Mouse (Mus musculus) kidney, embryonic 14.5 days (tissue): ENCODE data around the gene Gpc6. TPM values are rescaled to one million over a fixed set of nuclear protein-coding genes. Genes with fewer than 3 reads are reported as not detected.

Experiments used
- ATAC-seq: fragments of 200-750 bp; cut with Nextera tagmentation; 2 replicates; pipeline ENCODE4 v1.8.0; 2017; ENCODE audit warnings: moderate number of reproducible peaks, mild to moderate bottlenecking, moderate TSS enrichment, moderate library complexity; ENCODE audit not compliant: low FRiP score, low TSS enrichment
- H3K27ac ChIP-seq: fragments of 300-500 bp; sonication (generic); 2 replicates; pipeline ENCODE4 v1.5.1; 2014; ENCODE audit warnings: low read depth, mild to moderate bottlenecking, low read length, moderate library complexity, mixed read lengths
- H3K27me3 ChIP-seq: fragments of 300-500 bp; sonication (generic); 2 replicates; pipeline ENCODE4 v1.6.1; 2014; ENCODE audit warnings: mild to moderate bottlenecking, low read length; ENCODE audit not compliant: control insufficient read depth, insufficient read depth
- H3K36me3 ChIP-seq: fragments of 300-500 bp; sonication (generic); 2 replicates; pipeline ENCODE4 v1.6.1; 2014; ENCODE audit warnings: low read length, mixed read lengths; ENCODE audit not compliant: control insufficient read depth, insufficient read depth
- H3K4me1 ChIP-seq: fragments of 300-500 bp; sonication (generic); 2 replicates; pipeline ENCODE4 v1.6.1; 2014; ENCODE audit warnings: low read length, mixed read lengths; ENCODE audit not compliant: control insufficient read depth, insufficient read depth
- H3K4me2 ChIP-seq: fragments of 300-500 bp; sonication (generic); replicated peaks from 2 replicates; pipeline ENCODE4 v1.6.1; 2014; ENCODE audit warnings: low read depth, mild to moderate bottlenecking, low read length
- H3K4me3 ChIP-seq: fragments of 300-500 bp; sonication (generic); 2 replicates; pipeline ENCODE4 v1.5.1; 2014; ENCODE audit warnings: mild to moderate bottlenecking, low read length
- H3K9ac ChIP-seq: fragments of 300-500 bp; sonication (generic); 2 replicates; pipeline ENCODE4 v1.6.1; 2014; ENCODE audit warnings: low read depth, mild to moderate bottlenecking, low read length, moderate library complexity
- H3K9me3 ChIP-seq: fragments of 300-500 bp; sonication (generic); 2 replicates; pipeline ENCODE4 v1.6.1; 2016; ENCODE audit warnings: low read length; ENCODE audit not compliant: control insufficient read depth
- WGBS: fragments of 180-500 bp; shearing (Covaris S2); extraction: QIAGEN DNeasy Blood & Tissue Kit; methylation state at CpG from one replicate; pipeline ENCODE4 v1.1.7; 2014; 5-methylcytosine and 5-hydroxymethylcytosine counted together
- polyA plus RNA-seq: library from polyadenylated mRNA; unstranded; fragments of >200 nt; fragmentation: Nextera tagmentation; extraction: Ambion mirVana; gene quantifications from 2 replicates; pipeline ENCODE4 v1.2.1, GENCODE M21; 2014

The Gpc6 gene
- polyA plus RNA-seq, 1 experiment from 2014 or later, result 71.8 TPM

- H3K27me3 ChIP-seq, result no peaks in the 10 kb centered on the region
- H3K4me3 ChIP-seq, result no peak overlapping the region
- H3K36me3 ChIP-seq, result no peaks in the 10 kb centered on the region
- no peak overlapping the region for H3K4me2 ChIP-seq
- H3K9ac ChIP-seq, result no peak overlapping the region
- no peaks in the 10 kb centered on the region for H3K9me3 ChIP-seq
- no peak overlapping the region for H3K27ac ChIP-seq
- no peak for ATAC-seq
- H3K4me1 ChIP-seq, result no peaks in the 10 kb centered on the region
- 56% methylated on average over 6 of the region's 6 CpGs for WGBS
Observed at GRCm38 (mm10) chr14:117141077-117141848, 216.1 kb downstream of the Gpc6 start.

DNA sequence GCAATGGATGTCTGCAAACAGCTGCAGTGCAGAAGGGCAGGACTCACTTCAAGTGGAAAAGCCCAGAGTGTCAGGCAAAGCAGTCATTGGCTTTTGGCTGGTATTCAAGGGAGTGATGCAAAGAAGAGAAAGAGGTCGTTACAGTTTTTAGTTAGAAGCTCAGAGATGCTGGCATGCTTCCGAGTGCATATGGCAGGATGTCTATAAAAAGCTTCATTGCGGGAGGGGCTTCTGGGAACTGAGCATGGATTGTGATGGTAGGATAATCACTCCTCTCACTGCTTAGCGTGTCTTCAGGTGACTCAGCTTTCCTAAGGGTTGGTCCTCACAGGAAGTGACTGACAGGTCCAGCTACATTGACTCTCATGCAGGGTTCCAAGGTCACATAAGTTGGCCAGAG lies 221.0 kb downstream of the Gpc6 start:
- Histone ChIP-seq H3K9me3 (no peaks in the 10 kb centered on the region), H3K36me3 (no peaks in the 10 kb centered on the region), H3K27ac (no peak overlapping the region), H3K4me3 (no peak overlapping the region), H3K27me3 (no peaks in the 10 kb centered on the region), H3K9ac (no peak overlapping the region), H3K4me2 (no peak overlapping the region), H3K4me1 (no peaks in the 10 kb centered on the region)
- no peak for ATAC-seq
- 72% methylated on average over 4 of the region's 4 CpGs for WGBS

- Histone ChIP-seq H3K4me2 (no peak overlapping the region), H3K9me3 (no peaks in the 10 kb centered on the region), H3K36me3 (no peaks in the 10 kb centered on the region), H3K27ac (no peak overlapping the region), H3K4me1 (no peaks in the 10 kb centered on the region), H3K4me3 (no peak overlapping the region), H3K9ac (no peak overlapping the region), H3K27me3 (no peaks in the 10 kb centered on the region)
- ATAC-seq, result no peak
- 79% methylated on average over 4 of the region's 4 CpGs for WGBS
Observed at GRCm38 (mm10) chr14:117146665-117147064, 221.6 kb downstream of the Gpc6 start.

DNA sequence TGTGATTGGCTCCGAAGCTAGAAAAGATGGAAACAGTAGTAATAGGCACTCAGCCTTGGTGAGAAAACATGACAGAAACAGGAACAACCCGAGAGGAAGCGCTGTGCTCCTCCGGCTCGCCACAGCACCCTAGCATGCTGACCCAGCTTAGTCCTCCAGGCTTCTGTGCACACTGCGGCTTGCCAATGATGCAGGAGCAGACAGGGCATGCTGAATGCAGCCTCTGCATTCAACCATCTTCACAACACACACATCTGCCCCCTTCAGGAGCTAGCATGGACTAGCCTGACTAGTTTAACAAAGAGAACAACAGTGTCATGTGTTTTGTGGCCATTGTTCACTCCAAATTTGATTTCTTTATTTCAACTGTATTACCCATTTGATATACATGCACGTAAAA lies 226.5 kb downstream of the Gpc6 start:
- no peak overlapping the region for H3K4me3 ChIP-seq
- no peaks in the 10 kb centered on the region for H3K27me3 ChIP-seq
- H3K36me3 ChIP-seq, result no peaks in the 10 kb centered on the region
- ATAC-seq, result no peak
- no peak overlapping the region for H3K9ac ChIP-seq
- no peak overlapping the region for H3K4me2 ChIP-seq
- H3K27ac ChIP-seq, result no peak overlapping the region
- WGBS, result 95% methylated on average over 7 of the region's 7 CpGs
- H3K4me1 ChIP-seq, result no peaks in the 10 kb centered on the region
- no peaks in the 10 kb centered on the region for H3K9me3 ChIP-seq

GRCm38 (mm10) chr14:117155884-117156465 lies 230.9 kb downstream of the Gpc6 start:
- no peak for ATAC-seq

DNA sequence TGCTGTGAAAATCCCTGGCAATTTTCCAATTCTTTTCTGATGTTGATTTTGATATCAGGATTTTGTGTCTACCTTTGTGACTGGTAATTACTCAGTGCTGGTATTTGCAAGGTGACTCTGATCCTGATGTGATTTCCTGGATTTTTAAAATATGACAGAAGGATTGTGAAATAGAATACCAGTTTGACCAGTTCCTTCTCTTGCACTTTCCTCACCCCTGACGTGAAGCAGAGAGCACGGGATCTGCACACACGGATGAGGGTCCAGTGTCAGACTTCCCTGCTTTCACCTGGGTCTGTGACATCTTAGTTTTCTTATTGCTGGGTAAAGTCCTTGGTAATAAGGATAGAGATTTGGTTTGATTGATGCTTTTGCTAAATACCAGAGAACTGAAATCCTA lies 232.3 kb downstream of the Gpc6 start:
- 77% methylated on average over 3 of the region's 3 CpGs for WGBS
- Histone ChIP-seq H3K9ac (no peak overlapping the region), H3K27me3 (no peaks in the 10 kb centered on the region), H3K4me1 (no peaks in the 10 kb centered on the region), H3K27ac (no peak overlapping the region), H3K4me2 (no peak overlapping the region), H3K4me3 (no peak overlapping the region), H3K36me3 (no peaks in the 10 kb centered on the region), H3K9me3 (no peaks in the 10 kb centered on the region)
- ATAC-seq, result no peak

More at GRCm38 (mm10) chr14:117155884-117156465, 230.9 kb downstream of the Gpc6 start:
- Histone ChIP-seq H3K4me1 (no peaks in the 10 kb centered on the region), H3K4me2 (no peak overlapping the region), H3K36me3 (no peaks in the 10 kb centered on the region), H3K9ac (no peak overlapping the region), H3K4me3 (no peak overlapping the region), H3K27ac (no peak overlapping the region), H3K9me3 (no peaks in the 10 kb centered on the region), H3K27me3 (no peaks in the 10 kb centered on the region)
- 91% methylated on average over 14 of the region's 14 CpGs for WGBS

- Histone ChIP-seq H3K27me3 (no peaks in the 10 kb centered on the region), H3K4me1 (no peaks in the 10 kb centered on the region), H3K9me3 (no peaks in the 10 kb centered on the region), H3K4me3 (no peak overlapping the region), H3K27ac (no peak overlapping the region), H3K9ac (no peak overlapping the region), H3K36me3 (no peaks in the 10 kb centered on the region), H3K4me2 (no peak overlapping the region)
- WGBS, result 98% methylated on average over 5 of the region's 5 CpGs
- no peak for ATAC-seq
Observed at GRCm38 (mm10) chr14:117166350-117166749, 241.2 kb downstream of the Gpc6 start.

- 94% methylated on average over 2 of the region's 2 CpGs for WGBS
- H3K9me3 ChIP-seq, result no peaks in the 10 kb centered on the region
- no peaks in the 10 kb centered on the region for H3K36me3 ChIP-seq
- H3K9ac ChIP-seq, result no peak overlapping the region
- H3K27me3 ChIP-seq, result no peaks in the 10 kb centered on the region
- ATAC-seq, result no peak
- H3K4me2 ChIP-seq, result no peak overlapping the region
- H3K4me1 ChIP-seq, result no peaks in the 10 kb centered on the region
- H3K4me3 ChIP-seq, result no peak overlapping the region
- no peak overlapping the region for H3K27ac ChIP-seq
Observed at GRCm38 (mm10) chr14:117193364-117193763, 268.2 kb downstream of the Gpc6 start.

DNA sequence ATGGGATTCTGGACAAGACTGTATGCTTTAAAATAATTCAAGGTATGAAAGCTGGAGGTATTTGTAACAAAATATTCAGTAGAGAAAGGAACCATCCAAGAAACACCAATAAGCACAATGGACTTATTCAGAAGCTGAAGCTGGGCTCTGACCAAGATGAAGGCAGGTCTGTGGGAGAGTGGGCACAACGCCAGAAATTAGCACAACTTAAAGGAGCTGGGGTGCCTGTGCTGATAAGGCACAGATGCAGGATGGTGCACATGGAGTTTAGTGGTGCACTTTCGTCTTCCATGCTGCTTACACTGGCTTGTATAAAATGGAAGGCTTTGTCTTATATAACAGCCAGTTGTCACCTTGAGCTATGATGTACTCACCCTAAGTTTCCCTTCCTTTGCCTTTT lies 276.9 kb downstream of the Gpc6 start:
- H3K4me1 ChIP-seq, result no peaks in the 10 kb centered on the region
- H3K36me3 ChIP-seq, result no peaks in the 10 kb centered on the region
- 87% methylated on average over 2 of the region's 2 CpGs for WGBS
- no peaks in the 10 kb centered on the region for H3K9me3 ChIP-seq
- H3K4me2 ChIP-seq, result no peak overlapping the region
- H3K27ac ChIP-seq, result no peak overlapping the region
- ATAC-seq, result no peak
- H3K9ac ChIP-seq, result no peak overlapping the region
- no peak overlapping the region for H3K4me3 ChIP-seq
- H3K27me3 ChIP-seq, result no peaks in the 10 kb centered on the region
